Mouse (Mus musculus): ENCODE measurements around the gene Ece2. TPM values are rescaled to one million over a fixed set of nuclear protein-coding genes. Genes with fewer than 3 reads are reported as not detected.

Gene Ece2
- total RNA-seq (2021) = 10 to 100 TPM; 21.5 to 26.8 TPM

DNA sequence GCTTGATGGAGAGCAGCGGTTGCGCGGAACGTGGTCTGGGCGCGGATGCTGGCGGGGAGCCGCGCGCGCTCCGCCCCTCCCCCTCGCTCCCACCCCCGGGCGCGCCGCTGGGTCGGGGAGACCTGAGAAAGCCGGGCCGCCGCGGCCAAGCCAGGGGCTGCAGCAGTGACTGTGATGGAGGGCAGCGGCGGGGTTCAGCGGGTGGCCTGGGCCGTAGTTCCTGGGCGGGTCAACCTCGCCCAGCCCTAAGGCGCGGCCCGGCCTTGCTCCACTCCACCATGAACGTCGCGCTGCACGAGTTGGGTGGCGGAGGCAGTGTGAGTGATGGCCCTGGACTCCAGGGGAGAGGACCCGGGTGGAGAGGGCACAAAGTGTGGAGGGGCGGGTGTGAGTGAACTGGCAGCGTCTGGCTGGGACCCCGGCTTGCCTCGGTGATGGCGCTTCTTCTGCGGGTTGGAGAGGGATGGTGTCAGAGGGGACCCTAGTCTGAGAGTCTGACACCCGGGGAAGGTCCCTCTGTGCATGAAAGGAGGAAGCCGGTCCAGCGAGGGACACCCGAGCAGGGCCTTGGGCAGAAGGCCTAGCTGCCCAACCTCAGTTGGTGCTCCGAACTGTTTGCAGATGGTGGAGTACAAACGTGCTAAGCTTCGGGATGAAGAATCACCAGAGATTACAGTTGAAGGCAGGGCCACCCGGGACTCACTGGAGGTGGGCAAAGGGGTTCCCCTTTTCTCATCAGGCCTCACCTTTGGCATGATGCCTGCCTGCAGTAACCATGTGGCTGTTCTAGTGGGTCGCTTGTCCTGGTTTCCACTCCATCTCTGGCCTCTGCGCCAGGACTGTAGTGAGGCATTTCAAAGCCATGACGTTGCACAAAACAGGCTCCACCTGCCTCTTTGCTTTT is at the start of gene Ece2:
Gene Ece2, plus strand, starts transcription at position 98 of the 904 bp plus-strand sequence.
- peak; percentile 13 to 35 for DNase-seq (ENCODE audit: low spot score in 2 of 2)
- intact Hi-C loops (cut with DNase I) = no loop called here

DNA sequence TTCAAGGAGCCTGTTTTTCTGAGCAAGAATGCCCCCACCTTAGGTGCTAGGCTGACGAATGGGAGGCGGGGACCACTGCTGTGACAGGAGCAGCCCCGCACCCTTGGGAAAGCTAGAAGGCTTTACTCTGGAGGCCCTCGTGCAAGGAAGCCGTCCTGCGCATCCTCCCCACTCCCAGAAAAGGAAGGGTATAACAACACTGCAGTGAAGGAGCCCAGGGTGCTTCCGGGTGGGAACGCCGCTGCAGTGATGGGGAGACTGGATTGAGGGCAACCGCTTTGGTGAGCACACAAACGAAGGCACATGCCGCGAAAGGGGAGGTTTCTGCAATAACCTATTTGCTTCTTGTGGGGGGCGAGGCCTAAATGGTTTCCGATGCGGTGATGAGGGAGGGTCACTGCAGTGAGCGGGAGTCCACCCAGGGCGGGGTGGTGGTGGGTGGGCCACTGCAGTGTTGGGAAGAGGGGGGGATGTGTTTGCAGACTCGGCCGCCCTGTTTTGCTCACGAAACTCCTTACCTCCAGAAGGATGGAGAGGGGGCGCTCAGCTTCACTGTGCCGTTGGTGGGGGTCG is 40.2 kb upstream of the Ece2 start, which contains the start of gene Vwa5b2:
Gene Vwa5b2, plus strand, starts transcription at position 106 of the 573 bp plus-strand sequence.
- intact Hi-C loops (cut with DNase I) = no loop called here
- peak; percentile 38 to 73 for DNase-seq (ENCODE audit: low spot score in 2 of 2)

DNA sequence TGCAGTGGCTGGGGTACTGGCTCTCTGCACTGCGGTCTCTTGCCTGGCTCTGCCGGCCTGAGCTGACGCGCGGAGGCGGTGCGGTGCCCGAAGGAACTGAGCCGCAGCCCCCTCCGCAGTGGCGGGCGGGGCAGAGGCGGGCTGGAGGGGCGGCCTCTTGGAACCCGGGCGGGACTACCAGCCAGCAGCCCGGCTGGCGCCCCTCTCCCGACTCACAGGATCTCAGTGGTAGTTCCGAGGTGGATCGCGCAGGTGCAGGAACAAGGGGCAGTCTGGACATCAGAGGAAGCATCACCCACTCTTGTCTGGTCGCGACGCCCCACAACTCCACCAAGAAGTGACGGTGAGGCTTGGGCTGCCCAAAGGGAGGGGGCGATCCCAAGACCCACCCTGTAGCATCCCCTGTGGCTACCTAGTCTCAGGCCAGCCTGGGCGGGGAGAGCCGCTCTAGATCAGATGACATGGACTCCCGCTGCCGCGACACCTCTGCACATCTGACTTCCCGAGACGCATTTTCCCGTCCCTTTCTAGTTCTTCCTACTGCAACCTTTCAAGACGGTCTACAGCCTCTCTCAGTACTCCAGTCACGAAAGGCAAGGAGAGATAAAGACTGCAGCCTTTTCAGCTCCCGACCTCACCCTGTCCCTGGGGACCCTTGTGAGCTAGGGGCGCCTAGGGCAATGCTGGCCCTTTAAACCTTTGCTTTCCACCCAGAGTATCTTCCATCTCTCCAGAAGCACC is 39.5 kb upstream of the Ece2 start:
- intact Hi-C loops (cut with DNase I) = no loop called here
- DNase-seq (ENCODE audit: low spot score in 2 of 2) = peak; percentile 65 to 70

DNA sequence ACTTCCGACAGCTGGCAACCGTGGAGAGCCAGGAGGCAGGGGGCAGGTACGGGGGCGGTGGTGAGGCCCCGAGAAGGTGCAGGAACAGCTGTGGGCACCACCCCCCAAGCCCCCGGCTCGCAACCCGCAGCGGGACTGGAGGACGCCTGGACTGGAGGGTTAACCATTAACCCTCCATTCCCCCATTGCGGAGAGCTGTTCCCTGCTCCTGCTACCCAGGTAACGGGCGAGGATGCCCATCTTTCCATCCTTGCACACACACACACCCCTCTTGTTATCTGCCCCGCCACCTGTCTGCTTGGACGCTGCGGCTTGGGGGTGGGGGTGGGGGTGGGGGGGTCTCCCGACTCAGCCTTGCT is 39.0 kb upstream of the Ece2 start:
- intact Hi-C loops (cut with DNase I) = no loop called here
- no peak for DNase-seq (ENCODE audit: low spot score in 2 of 2)

DNA sequence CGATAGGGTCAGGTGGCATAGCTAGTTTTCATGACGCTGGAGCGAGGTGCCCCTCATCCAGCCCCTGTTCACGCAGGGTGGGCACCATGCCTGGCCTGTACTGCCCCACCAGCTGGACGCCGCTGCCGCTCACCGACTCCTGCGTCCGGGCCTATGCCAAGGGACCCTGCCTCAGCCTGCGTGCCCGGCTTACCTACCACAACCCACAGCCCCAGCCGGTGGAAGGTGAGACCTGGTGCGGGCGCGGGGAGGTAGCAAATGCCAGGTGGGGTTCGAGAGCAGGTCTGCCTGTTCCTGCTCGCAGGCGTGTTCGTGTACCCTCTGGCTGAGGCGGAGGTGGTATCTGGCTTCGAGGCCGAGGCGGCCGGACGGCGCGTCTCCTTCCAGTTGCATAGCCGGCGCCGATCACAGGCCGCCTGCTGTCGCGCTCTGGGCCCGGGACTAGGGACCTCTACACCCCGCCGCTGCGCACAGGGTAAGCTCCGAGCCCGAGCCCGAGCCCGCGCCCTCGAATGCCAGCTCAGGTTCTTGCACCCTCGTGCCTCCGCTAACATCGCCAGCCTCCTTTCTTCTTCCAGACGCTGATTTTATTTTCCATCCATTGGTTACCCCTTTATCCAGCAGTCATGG is 38.4 kb upstream of the Ece2 start:
- DNase-seq (ENCODE audit: low spot score in 2 of 2) = no peak
- intact Hi-C loops (cut with DNase I) = no loop called here

DNA sequence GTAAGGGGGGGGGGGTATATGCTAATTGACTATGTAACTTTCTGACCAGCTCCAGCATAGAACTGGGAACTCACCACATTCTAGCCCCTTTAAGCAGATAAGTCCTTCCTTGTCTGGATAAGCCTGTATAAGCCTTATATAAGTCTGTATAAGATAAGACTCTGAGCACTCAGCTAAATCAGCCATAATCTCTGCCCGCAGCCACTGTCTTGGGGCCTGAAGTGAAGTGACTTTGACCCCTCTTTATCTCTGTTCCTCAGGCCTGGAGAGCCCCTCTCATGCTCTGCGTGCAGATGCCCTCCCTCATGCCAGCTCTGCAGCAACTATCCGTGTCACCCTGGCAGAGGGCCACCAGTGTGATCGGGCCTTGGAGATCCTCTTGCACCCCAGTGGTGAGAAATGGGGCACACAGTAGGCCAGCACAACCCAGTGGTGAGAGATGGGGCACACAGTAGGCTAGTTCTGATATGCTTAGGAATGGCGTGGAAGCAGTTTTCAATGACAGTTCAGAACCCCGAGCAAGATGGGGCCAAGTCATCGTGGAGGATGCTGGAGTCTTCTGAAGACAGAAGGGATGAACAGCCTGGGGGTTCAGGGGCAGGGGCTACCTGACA is 34.5 kb upstream of the Ece2 start:
- intact Hi-C loops (cut with DNase I) = no loop called here

DNA sequence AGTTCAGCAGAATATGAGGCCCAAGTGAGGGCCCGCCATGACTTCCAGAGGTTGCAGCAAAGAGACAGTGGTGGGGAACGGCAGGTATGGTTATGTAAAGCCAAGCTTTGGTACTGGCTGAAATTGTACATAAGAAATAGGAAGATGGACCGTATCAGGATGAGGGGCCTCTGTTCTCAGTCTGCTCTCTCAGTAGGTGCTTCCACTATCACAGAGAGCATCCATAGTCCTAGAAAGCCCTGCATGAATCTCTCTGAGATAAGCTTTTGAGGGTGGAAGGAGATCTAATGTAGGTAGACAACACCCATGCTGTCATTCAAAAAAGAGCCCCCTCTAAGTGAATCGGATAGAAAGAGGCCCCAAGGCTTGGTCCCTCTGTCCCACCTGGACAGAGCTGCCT is 33.9 kb upstream of the Ece2 start:
- intact Hi-C loops (cut with DNase I) = no loop called here
- DNase-seq (ENCODE audit: low spot score in 2 of 2) = no peak

More for the DNA sequence above, 34.5 kb upstream of the Ece2 start:
- DNase-seq (ENCODE audit: low spot score in 2 of 2) = no peak

DNA sequence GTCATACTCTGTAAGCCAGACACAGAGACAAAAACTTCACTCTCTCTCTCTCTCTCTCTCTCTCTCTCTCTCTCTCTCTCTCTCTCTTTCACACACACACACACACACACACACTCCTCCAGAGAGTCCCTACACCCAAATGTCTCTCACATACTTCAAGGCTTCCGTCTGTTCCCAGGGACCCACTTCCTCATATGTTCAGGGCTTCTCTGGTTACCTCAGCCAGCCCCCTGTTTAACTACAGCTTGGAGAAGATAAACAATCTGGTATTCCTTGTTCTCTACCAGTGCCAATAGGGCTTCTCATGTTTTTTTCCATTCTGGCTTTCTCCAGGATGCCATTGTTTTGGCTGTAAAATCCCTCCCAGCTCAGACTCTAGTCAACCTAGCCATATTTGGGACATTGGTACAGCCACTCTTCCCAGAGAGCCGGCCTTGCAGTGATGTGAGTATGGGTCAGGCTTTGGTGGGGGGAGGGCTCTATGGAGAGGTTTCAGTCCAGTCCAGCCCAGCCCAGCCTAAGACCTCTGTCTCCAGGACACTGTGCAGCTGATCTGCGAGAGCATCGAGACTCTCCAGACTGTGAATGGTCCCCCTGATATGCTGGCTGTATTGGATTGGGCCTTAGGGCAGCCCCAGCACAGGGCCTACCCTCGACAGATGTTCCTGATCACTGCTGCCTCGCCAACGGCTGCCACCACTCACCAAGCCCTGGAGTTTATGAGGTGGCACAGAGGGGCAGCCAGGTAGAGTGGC is 32.8 kb upstream of the Ece2 start:
- intact Hi-C loops (cut with DNase I) = no loop called here
- no peak for DNase-seq (ENCODE audit: low spot score in 2 of 2)

DNA sequence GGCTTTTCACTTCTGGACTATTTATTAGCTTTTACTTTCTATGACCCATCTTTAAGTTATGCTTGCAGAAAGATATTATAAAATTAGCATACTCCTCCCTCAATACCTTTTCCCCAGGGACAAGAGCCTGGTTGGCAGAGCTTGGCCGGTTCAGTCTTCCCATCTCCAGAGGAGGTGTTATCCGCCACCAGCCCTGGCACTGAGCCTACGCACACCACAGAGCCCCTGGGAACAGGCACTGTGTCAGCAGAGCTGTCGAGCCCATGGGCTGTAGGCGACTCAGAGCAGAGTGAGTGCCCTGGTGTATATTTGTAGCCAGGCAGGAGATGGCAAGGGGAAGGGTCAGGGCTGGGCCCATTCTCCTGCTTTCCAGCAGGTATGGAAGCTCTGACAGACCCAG is 29.1 kb upstream of the Ece2 start:
- intact Hi-C loops (cut with DNase I) = no loop called here
- DNase-seq (ENCODE audit: low spot score in 2 of 2) = peak in 1 of 2 experiments; percentile 8

DNA sequence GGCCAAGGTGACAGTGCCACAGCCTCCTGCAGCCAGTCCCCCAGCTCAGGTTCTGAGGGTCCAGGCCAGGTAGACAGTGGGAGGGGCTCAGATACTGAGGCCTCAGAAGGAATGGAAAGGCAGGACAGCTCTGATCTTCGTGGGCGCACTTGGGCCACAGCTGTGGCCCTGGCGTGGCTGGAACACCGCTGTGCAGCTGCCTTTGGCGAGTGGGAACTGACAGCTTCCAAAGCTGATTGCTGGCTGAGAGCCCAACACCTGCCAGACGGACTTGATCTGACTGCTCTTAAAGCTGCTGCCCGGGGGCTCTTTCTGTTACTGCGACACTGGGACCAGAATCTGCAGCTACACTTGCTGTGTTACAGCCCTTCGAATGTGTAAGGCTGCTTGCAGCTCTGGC is 24.9 kb upstream of the Ece2 start:
- no peak for DNase-seq (ENCODE audit: low spot score in 2 of 2)
- intact Hi-C loops (cut with DNase I) = no loop called here

DNA sequence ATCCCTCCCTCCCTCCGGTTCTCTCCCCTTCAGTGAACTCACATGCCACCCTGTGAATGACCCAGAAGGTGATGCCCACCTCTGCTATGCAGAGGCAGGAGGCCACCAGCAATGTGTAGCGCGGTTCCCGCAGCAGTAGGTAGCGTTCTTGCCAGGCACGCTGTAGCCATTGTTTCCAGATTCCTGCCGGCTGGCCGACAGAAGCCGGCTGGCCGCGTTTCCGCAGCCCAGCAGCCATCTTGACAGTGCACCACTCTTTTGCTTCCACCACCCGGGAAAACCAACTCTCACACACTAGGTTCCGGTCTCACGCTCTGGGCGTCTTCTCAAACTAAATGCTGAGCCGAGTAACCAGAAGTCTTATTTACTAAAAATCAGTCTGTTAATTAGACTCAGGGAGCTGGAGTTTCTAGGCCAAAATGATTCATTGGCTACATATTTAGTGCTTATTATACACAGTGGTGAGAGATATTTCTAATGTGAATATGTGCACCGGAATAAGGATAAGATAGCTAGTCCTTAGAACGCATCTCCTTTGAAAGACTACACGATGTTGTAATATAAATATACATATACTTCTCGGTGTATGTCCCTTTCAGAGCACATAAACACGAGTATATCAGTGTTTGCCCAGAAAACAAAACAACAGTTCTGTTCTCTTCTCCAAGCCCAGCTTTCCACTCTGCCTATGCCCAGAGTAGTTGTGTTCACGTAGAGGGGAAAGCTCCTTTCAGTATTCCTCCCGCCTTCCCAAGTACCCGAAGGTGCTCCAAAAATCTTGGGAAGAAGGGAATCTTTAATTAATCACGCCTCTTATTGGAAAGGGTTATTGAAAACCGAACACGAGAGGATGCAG is 18.9 kb upstream of the Ece2 start:
- DNase-seq (ENCODE audit: low spot score in 2 of 2) = peak; percentile 79 to 80
- intact Hi-C loops (cut with DNase I) = loop anchor here (2.0 to 5.0 kb wide), 2 partner anchors 40 to 113 kb away; partner anchors contain the start of genes Eif2b5 and Psmd2

DNA sequence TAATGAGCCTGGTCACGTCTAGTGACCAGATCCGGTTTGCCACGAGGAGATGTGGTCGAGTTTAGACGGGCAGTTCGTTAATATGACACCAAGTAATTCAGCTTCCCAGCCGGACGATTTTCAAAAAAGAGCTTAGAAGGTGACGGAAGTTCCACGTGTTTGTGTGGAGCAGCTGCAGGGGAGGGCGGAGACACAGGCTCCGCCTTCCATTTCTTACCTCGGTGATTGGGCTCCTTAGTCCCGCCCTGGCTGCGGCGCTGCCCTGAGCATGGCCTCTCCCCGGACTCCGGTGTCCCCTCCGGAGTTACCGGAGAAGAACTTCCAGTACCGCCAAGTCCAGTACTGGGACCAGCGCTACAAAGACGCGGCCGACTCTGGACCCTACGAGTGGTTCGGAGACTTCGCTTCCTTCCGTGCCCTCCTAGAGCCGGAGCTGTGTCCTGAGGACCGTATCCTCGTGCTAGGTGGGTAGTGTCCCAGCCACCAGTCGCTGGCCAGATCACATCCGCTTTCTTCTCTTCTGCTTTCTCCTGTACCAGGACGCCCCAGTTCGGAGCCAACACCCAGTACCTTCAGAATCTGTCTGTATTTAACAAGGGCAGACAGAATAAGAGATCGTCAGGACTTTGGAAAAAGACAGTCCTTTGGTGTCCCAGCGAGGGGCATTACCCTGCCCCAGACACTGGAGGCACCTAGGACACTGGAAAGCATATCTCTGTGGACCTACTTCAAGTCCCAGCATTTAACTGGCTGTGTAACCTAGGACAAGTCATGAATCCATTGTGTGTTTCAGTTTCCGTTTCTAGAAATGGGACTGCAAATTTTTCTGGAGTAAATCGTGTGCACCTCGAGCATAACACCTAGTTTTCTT is 18.0 kb upstream of the Ece2 start, which contains the start of the genes Eef1akmt4, Gm49333 and Alg3:
Gene Eef1akmt4, plus strand, starts transcription at position 237 of the 871 bp plus-strand sequence.
Gene Gm49333, plus strand, starts transcription at position 254 of the 871 bp plus-strand sequence.
Gene Alg3, minus strand, starts transcription at position 379 of the 871 bp plus-strand sequence.
- intact Hi-C loops (cut with DNase I) = loop anchor here (2.0 to 5.0 kb wide), 2 partner anchors 39 to 114 kb away; partner anchors contain the start of genes Eif2b5 and Psmd2
- peak; percentile 74 to 83 for DNase-seq (ENCODE audit: low spot score in 2 of 2)

DNA sequence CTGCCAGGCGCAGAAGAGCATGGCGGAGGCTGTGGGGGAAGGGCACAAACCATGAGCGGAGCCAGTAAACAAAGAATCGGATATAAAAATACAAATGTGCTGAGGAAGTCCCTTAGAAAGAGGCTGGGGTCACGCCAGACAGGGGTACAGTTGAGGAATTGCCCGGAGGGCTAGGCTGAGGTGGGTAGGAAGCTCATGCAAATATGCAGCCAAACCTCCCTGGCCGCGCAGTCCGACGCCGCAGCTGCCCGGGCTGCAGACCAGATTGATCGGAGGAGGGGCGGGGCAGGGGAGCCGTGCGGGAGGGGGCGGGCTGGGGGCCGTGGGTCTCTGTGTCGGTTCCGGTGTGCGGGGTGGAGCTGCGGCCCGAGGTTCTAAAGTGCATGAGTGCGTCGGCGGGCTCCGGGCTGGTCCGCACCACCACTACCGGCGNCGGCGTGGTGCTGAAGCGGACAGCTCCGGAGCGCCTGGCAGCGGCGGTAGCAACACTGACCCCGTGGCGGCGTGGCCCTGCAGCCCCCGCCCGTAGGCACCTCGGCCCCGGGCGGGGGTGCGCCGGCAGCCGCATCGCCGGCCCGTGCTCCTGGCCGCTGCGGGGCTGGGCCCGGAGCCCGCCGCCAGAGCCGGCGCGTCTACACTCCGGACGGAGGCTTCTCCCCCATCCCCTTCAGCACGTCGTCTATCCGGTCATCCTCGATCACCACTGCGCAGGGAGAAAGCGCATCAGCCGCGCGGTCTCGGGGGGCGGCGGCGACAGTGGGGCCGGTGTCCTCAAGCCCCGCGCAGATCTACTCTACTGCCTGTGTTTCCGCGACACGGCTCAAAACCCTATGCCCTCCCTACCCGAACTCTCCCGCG is 9.9 kb upstream of the Ece2 start:
- intact Hi-C loops (cut with DNase I) = no loop called here
- DNase-seq (ENCODE audit: low spot score in 2 of 2) = no peak

DNA sequence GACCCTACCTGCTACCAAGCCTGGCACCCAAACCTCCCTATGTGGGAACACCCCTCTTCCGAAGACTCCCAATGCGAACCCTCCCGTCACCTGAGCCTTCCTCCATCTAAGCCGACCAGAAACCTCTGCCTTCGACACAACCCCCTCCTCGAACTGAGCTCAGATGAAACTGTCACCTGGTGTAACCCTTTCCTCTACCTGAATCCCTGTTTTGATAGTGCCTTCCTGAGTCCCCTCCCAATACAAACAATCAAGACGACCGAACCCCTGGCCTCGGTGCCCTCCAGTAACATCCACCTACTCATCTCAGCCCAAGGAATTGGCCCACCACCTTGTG is 9.3 kb upstream of the Ece2 start:
- no peak for DNase-seq (ENCODE audit: low spot score in 2 of 2)
- intact Hi-C loops (cut with DNase I) = no loop called here

DNA sequence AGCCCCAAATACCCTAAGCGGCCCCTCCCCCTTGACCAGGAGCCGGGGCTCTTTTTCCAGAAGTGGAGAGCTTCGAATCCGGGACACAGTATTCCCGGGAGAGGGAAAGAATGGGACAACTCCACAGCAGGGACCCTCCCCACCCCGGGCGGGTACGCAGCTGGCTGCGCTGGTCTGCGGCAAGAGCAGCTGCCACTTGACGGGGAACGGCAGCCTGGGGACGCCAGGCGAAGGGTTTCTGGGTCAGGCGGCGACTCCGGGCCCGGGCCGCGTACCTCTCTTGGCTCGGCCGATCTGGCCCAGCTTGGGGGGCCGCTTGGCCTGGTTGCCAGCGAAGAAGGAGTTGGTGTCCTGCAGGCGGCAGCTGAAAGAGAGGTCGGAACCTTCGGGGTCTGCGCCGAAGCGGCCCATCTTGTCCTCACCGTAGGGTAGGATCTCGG is 8.9 kb upstream of the Ece2 start:
- intact Hi-C loops (cut with DNase I) = no loop called here
- DNase-seq (ENCODE audit: low spot score in 2 of 2) = no peak
